Mouse (Mus musculus) MEL (cell line): ENCODE measurements around the gene Cluh.

Source experiments
- CTCF ChIP-seq, 3 experiments: IDR thresholded peaks in 2 of 3; conservative IDR thresholded peaks in 1 of 3; 2 replicates each; pipeline ENCODE4 v1.5.1; 2011 to 2012; ENCODE audit warnings: low read length in 3 of 3, low read depth in 2 of 3, mild to moderate bottlenecking in 2 of 3, improper control_type of control experiment in 1 of 3, inconsistent platforms in 1 of 3, mixed read lengths in 1 of 3, moderate library complexity in 1 of 3; ENCODE audit not compliant: control insufficient read depth in 1 of 3, insufficient read depth in 1 of 3, poor library complexity in 1 of 3, severe bottlenecking in 1 of 3
- JUND ChIP-seq: IDR thresholded peaks from 2 replicates; pipeline ENCODE4 v1.6.1; 2011; ENCODE audit warnings: low read depth, mild to moderate bottlenecking, improper control_type of control experiment, low read length
- UBTF ChIP-seq: IDR thresholded peaks from 2 replicates; pipeline ENCODE4 v1.6.1; 2012; ENCODE audit warnings: low read depth, mild to moderate bottlenecking, inconsistent platforms, low read length, improper control_type of control experiment, moderate library complexity, borderline replicate concordance; ENCODE audit not compliant: insufficient read depth

GRCm38 (mm10) chr11:74627481-74627880 lies 21.8 kb upstream of the Cluh start:
- TF ChIP-seq UBTF (no peak), CTCF (IDR thresholded peaks at IDR 0.05 in 2 of 3, conservative IDR thresholded peaks at IDR 0.05 in 1 of 3; ENCODE audit: control insufficient read depth in 1 of 3, insufficient read depth in 1 of 3, low read depth in 2 of 3, low read length in 3 of 3, poor library complexity in 1 of 3, severe bottlenecking in 1 of 3) (no peak), JUND (no peak)
